Mouse (Mus musculus): ENCODE measurements around the gene Zfhx3. TPM values are rescaled to one million over a fixed set of nuclear protein-coding genes. Genes with fewer than 3 reads are reported as not detected.

The Zfhx3 gene
- polyA plus RNA-seq, 1 experiment from 2014 or later: 27.5 TPM

GRCm38 (mm10) chr8:108732500-108732899 lies 790.1 kb downstream of the Zfhx3 start:
- H3K4me1 ChIP-seq (ENCODE audit: control insufficient read depth, insufficient read depth, low read length): peaks cover 16% of the 10 kb centered on the region
- no peak overlapping the region for H3K9ac ChIP-seq (replicated peaks; ENCODE audit: low read length)
- H3K9me3 ChIP-seq (replicated peaks; ENCODE audit: control insufficient read depth, low read length): no peaks in the 10 kb centered on the region
- H3K27me3 ChIP-seq (ENCODE audit: control insufficient read depth, insufficient read depth, low read length): no peaks in the 10 kb centered on the region
- WGBS: 32% methylated on average over 11 of the region's 11 CpGs
- H3K27ac ChIP-seq (replicated peaks; ENCODE audit: low read depth, low read length): no peak overlapping the region
- no peak overlapping the region for H3K4me3 ChIP-seq (ENCODE audit: low read depth, low read length)
- DNase-seq (ENCODE audit: low spot score) (no peak), ATAC-seq (replicated peaks; ENCODE audit: insufficient number of reproducible peaks, low FRiP score, low TSS enrichment, low read depth) (no peak)
- no peaks in the 10 kb centered on the region for H3K36me3 ChIP-seq (replicated peaks; ENCODE audit: control insufficient read depth, insufficient read depth, low read depth, low read length)
- no peak overlapping the region for H3K4me2 ChIP-seq (ENCODE audit: low read depth, low read length)

- H3K4me3 ChIP-seq (ENCODE audit: low read depth, low read length): no peak overlapping the region
- no peaks in the 10 kb centered on the region for H3K27me3 ChIP-seq (ENCODE audit: control insufficient read depth, insufficient read depth, low read length)
- H3K9me3 ChIP-seq (replicated peaks; ENCODE audit: control insufficient read depth, low read length): no peaks in the 10 kb centered on the region
- WGBS: 55% methylated on average over 5 of the region's 5 CpGs
- no peak for DNase-seq (ENCODE audit: low spot score)
- no peak overlapping the region for H3K9ac ChIP-seq (replicated peaks; ENCODE audit: low read length)
- peaks cover 16% of the 10 kb centered on the region for H3K4me1 ChIP-seq (ENCODE audit: control insufficient read depth, insufficient read depth, low read length)
- ATAC-seq (replicated peaks; ENCODE audit: insufficient number of reproducible peaks, low FRiP score, low TSS enrichment, low read depth): no peak
- H3K27ac ChIP-seq (replicated peaks; ENCODE audit: low read depth, low read length): no peak overlapping the region
- no peaks in the 10 kb centered on the region for H3K36me3 ChIP-seq (replicated peaks; ENCODE audit: control insufficient read depth, insufficient read depth, low read depth, low read length)
- H3K4me2 ChIP-seq (ENCODE audit: low read depth, low read length): no peak overlapping the region
Observed at GRCm38 (mm10) chr8:108733385-108733784, 790.9 kb downstream of the Zfhx3 start.

GRCm38 (mm10) chr8:108736442-108736841 lies 794.0 kb downstream of the Zfhx3 start:
- Histone ChIP-seq H3K27ac (replicated peaks; ENCODE audit: low read depth, low read length) (no peak overlapping the region), H3K4me2 (ENCODE audit: low read depth, low read length) (no peak overlapping the region), H3K4me1 (ENCODE audit: control insufficient read depth, insufficient read depth, low read length) (peaks cover 2% of the 10 kb centered on the region; the same call in 1 of the 2 replicates), H3K36me3 (replicated peaks; ENCODE audit: control insufficient read depth, insufficient read depth, low read depth, low read length) (no peaks in the 10 kb centered on the region), H3K9me3 (replicated peaks; ENCODE audit: control insufficient read depth, low read length) (no peaks in the 10 kb centered on the region), H3K27me3 (ENCODE audit: control insufficient read depth, insufficient read depth, low read length) (no peaks in the 10 kb centered on the region), H3K9ac (replicated peaks; ENCODE audit: low read length) (no peak overlapping the region), H3K4me3 (ENCODE audit: low read depth, low read length) (no peak overlapping the region)
- WGBS: 40% methylated on average over 9 of the region's 9 CpGs
- DNase-seq (ENCODE audit: low spot score) (no peak), ATAC-seq (replicated peaks; ENCODE audit: insufficient number of reproducible peaks, low FRiP score, low TSS enrichment, low read depth) (no peak)

GRCm38 (mm10) chr8:108738179-108738578 lies 795.7 kb downstream of the Zfhx3 start:
- Histone ChIP-seq H3K4me2 (ENCODE audit: low read depth, low read length) (no peak overlapping the region), H3K4me1 (ENCODE audit: control insufficient read depth, insufficient read depth, low read length) (peaks cover 2% of the 10 kb centered on the region; the same call in 1 of the 2 replicates), H3K27ac (replicated peaks; ENCODE audit: low read depth, low read length) (no peak overlapping the region), H3K36me3 (replicated peaks; ENCODE audit: control insufficient read depth, insufficient read depth, low read depth, low read length) (no peaks in the 10 kb centered on the region; the same call in 1 of the 2 replicates), H3K9me3 (replicated peaks; ENCODE audit: control insufficient read depth, low read length) (no peaks in the 10 kb centered on the region), H3K9ac (replicated peaks; ENCODE audit: low read length) (no peak overlapping the region), H3K27me3 (ENCODE audit: control insufficient read depth, insufficient read depth, low read length) (no peaks in the 10 kb centered on the region), H3K4me3 (ENCODE audit: low read depth, low read length) (no peak overlapping the region)
- DNase-seq (ENCODE audit: low spot score) (no peak), ATAC-seq (replicated peaks; ENCODE audit: insufficient number of reproducible peaks, low FRiP score, low TSS enrichment, low read depth) (no peak)
- 95% methylated on average over 10 of the region's 10 CpGs for WGBS

GRCm38 (mm10) chr8:108739517-108739916 lies 797.1 kb downstream of the Zfhx3 start:
- no peaks in the 10 kb centered on the region for H3K27me3 ChIP-seq (ENCODE audit: control insufficient read depth, insufficient read depth, low read length)
- no peak overlapping the region for H3K4me3 ChIP-seq (ENCODE audit: low read depth, low read length)
- no peak overlapping the region for H3K4me2 ChIP-seq (ENCODE audit: low read depth, low read length)
- 86% methylated on average over 6 of the region's 6 CpGs for WGBS
- H3K36me3 ChIP-seq (replicated peaks; ENCODE audit: control insufficient read depth, insufficient read depth, low read depth, low read length): no peaks in the 10 kb centered on the region; the same call in 1 of the 2 replicates
- no peaks in the 10 kb centered on the region; the same call in 1 of the 2 replicates for H3K4me1 ChIP-seq (ENCODE audit: control insufficient read depth, insufficient read depth, low read length)
- ATAC-seq (replicated peaks; ENCODE audit: insufficient number of reproducible peaks, low FRiP score, low TSS enrichment, low read depth) (no peak), DNase-seq (ENCODE audit: low spot score) (no peak)
- H3K27ac ChIP-seq (replicated peaks; ENCODE audit: low read depth, low read length): no peak overlapping the region
- no peak overlapping the region for H3K9ac ChIP-seq (replicated peaks; ENCODE audit: low read length)
- H3K9me3 ChIP-seq (replicated peaks; ENCODE audit: control insufficient read depth, low read length): no peaks in the 10 kb centered on the region

- 91% methylated on average over 13 of the region's 13 CpGs for WGBS
- H3K4me1 ChIP-seq (ENCODE audit: control insufficient read depth, insufficient read depth, low read length): no peaks in the 10 kb centered on the region; the same call in 1 of the 2 replicates
- H3K9ac ChIP-seq (replicated peaks; ENCODE audit: low read length): no peak overlapping the region
- H3K27ac ChIP-seq (replicated peaks; ENCODE audit: low read depth, low read length): no peak overlapping the region
- H3K4me2 ChIP-seq (ENCODE audit: low read depth, low read length): no peak overlapping the region
- H3K9me3 ChIP-seq (replicated peaks; ENCODE audit: control insufficient read depth, low read length): no peaks in the 10 kb centered on the region
- ATAC-seq (replicated peaks; ENCODE audit: insufficient number of reproducible peaks, low FRiP score, low TSS enrichment, low read depth) (no peak), DNase-seq (ENCODE audit: low spot score) (no peak)
- no peak overlapping the region for H3K4me3 ChIP-seq (ENCODE audit: low read depth, low read length)
- no peaks in the 10 kb centered on the region for H3K27me3 ChIP-seq (ENCODE audit: control insufficient read depth, insufficient read depth, low read length)
- no peaks in the 10 kb centered on the region; the same call in 1 of the 2 replicates for H3K36me3 ChIP-seq (replicated peaks; ENCODE audit: control insufficient read depth, insufficient read depth, low read depth, low read length)
Observed at GRCm38 (mm10) chr8:108740443-108740842, 798.0 kb downstream of the Zfhx3 start.

- no peak overlapping the region for H3K4me3 ChIP-seq (ENCODE audit: low read depth, low read length)
- 94% methylated on average over 4 of the region's 4 CpGs for WGBS
- no peaks in the 10 kb centered on the region for H3K27me3 ChIP-seq (ENCODE audit: control insufficient read depth, insufficient read depth, low read length)
- H3K4me2 ChIP-seq (ENCODE audit: low read depth, low read length): no peak overlapping the region
- H3K4me1 ChIP-seq (ENCODE audit: control insufficient read depth, insufficient read depth, low read length): no peaks in the 10 kb centered on the region; the same call in 1 of the 2 replicates
- ATAC-seq (replicated peaks; ENCODE audit: insufficient number of reproducible peaks, low FRiP score, low TSS enrichment, low read depth): no peak
- no peaks in the 10 kb centered on the region for H3K9me3 ChIP-seq (replicated peaks; ENCODE audit: control insufficient read depth, low read length)
- H3K36me3 ChIP-seq (replicated peaks; ENCODE audit: control insufficient read depth, insufficient read depth, low read depth, low read length): no peaks in the 10 kb centered on the region; the same call in 1 of the 2 replicates
- no peak overlapping the region for H3K9ac ChIP-seq (replicated peaks; ENCODE audit: low read length)
- no peak for DNase-seq (ENCODE audit: low spot score)
- H3K27ac ChIP-seq (replicated peaks; ENCODE audit: low read depth, low read length): no peak overlapping the region
Observed at GRCm38 (mm10) chr8:108741651-108742050, 799.2 kb downstream of the Zfhx3 start.

GRCm38 (mm10) chr8:108742465-108742864 lies 800.0 kb downstream of the Zfhx3 start:
- 84% methylated on average over 10 of the region's 10 CpGs for WGBS
- ATAC-seq (replicated peaks; ENCODE audit: insufficient number of reproducible peaks, low FRiP score, low TSS enrichment, low read depth) (no peak), DNase-seq (ENCODE audit: low spot score) (no peak)
- H3K36me3 ChIP-seq (replicated peaks; ENCODE audit: control insufficient read depth, insufficient read depth, low read depth, low read length): no peaks in the 10 kb centered on the region; the same call in 1 of the 2 replicates
- H3K4me2 ChIP-seq (ENCODE audit: low read depth, low read length): no peak overlapping the region
- H3K27me3 ChIP-seq (ENCODE audit: control insufficient read depth, insufficient read depth, low read length): no peaks in the 10 kb centered on the region
- no peak overlapping the region for H3K4me3 ChIP-seq (ENCODE audit: low read depth, low read length)
- H3K9ac ChIP-seq (replicated peaks; ENCODE audit: low read length): no peak overlapping the region
- no peaks in the 10 kb centered on the region; the same call in 1 of the 2 replicates for H3K4me1 ChIP-seq (ENCODE audit: control insufficient read depth, insufficient read depth, low read length)
- H3K27ac ChIP-seq (replicated peaks; ENCODE audit: low read depth, low read length): no peak overlapping the region
- H3K9me3 ChIP-seq (replicated peaks; ENCODE audit: control insufficient read depth, low read length): no peaks in the 10 kb centered on the region

Data from embryonic facial prominence, embryonic 11.5 days (tissue).